Mouse (Mus musculus): ENCODE data around the gene Acrbp.
"Not testable (repeated sequence)": the region's sequence is repeated elsewhere in the genome, so short reads cannot be mapped to it uniquely, and the experiment has no call there.

Acrbp gene

DNA sequence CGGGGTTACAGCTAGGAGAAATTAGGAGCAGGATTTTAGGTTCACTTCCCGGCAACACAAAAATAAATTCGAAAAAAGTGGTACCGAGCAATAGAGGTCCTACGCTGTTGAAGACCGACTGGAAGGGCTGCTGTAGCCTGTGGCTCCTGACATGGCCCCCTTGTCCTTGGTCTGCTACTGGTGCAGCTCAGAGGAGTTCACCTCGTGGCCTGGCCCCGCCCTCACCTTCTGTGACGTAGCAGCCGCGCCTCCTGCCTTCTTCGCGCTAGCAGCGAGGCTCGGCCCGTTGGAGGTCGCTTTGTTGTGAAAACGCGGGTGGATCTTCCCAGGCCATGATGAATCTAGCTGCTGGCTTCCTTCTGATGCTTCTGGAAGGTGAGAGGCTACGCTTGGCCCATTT is at the start of gene Acrbp:
TSS of gene Acrbp (plus strand) at position 12 of the 400 bp plus-strand sequence.
- no peak for DNase-seq (ENCODE audit: low spot score in 2 of 2)

- DNase-seq (ENCODE audit: low spot score in 2 of 2), result no peak
Measured at GRCm38 (mm10) chr6:125003706-125004105, 45.8 kb upstream of the Acrbp start.

DNA sequence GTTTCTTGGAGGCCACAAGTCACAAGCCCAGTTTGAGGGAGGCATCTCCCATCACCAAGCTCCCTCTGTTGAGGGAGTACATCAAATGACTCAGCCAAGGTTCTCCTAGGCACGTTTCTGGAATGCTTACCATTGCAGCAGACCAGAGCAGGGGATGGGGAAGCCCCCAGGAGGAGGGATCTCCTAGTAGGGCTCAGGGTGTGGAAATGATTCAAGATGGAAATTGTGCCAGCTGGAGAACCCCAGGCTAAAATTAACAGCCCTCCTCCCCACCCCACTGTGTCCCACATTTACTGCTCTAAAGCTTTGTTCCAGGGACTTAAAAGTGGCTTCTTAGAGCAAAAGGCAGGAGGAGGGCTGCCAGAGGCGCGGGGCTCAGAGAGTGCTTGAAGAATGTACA is 44.4 kb upstream of the Acrbp start:
- DNase-seq (ENCODE audit: low spot score in 2 of 2), result no peak

- DNase-seq (ENCODE audit: low spot score in 2 of 2), result no peak
Measured at GRCm38 (mm10) chr6:125008060-125008459, 41.4 kb upstream of the Acrbp start.

- DNase-seq (ENCODE audit: low spot score in 2 of 2), result peak; percentile 99 to 100
Measured at GRCm38 (mm10) chr6:125008586-125009128, 40.8 kb upstream of the Acrbp start.

- DNase-seq (ENCODE audit: low spot score in 2 of 2), result no peak
Measured at GRCm38 (mm10) chr6:125009129-125009180, 40.5 kb upstream of the Acrbp start, which contains the start of gene Zfp384. Zfp384 (plus strand) TSS chr6:125009145.

DNA sequence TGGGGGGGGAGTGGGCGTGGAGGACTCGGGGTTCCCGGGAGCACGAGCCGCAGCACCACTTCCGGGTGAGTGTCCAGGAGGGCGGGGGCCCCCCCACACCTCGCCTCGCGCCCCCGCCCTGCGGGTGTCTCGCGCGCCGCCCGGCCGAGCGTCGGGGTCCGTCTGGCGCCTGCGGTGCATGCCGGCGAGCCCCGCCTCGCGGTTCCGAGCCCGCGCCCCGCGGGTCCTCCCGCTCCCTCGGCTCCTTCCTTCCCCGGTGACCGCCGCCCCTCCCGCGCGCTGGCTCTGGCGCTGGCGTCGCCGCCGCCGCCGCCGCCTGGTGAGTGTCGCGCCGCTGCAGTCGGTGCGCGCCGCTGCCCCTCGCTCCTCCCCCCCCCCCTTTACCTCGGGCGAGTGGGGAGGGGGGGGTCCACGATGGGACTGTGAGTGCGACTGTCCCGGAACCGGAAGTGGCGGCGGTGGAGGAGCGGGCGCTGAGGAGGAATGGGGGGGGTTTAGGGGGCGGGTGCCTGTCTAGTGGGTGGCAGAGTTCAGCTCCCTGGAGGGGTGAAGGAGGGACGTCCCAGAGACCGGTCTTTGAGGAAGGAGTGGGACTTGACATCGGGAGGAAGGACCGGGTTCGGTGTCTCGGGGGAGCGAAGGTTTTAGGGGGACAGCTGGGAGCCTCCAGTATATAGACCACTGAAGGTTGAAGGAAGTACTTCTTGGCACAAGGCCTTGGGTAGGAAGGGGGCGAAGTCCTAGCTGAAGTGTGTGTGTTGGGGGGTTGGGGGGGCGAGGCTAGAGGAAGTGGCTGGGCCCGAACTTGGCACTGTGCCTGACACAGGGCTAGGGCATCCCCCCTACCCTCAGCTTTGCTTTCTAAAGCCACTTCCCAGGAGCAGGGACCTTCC is 40.1 kb upstream of the Acrbp start:
- peak; percentile 89 for DNase-seq (ENCODE audit: low spot score in 2 of 2)

DNA sequence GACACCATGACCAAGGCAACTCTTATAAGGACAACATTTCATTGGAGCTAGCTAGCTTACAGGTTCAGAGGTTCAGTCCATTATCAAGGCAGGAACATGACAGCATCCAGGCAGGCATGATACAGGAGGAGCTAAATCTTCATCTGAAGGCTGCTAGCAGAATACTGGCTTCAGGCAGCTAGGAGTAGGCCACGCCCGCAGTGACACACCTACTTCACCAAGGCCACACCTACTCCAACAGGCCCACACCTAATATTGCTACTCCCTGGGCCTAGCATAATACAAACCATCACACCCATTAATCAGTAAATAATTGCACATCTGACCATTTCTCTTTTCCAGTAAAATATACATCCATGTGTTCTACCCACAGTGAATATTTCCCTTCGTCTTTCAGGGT is 31.8 kb upstream of the Acrbp start:
- DNase-seq (ENCODE audit: low spot score in 2 of 2), result no peak

DNA sequence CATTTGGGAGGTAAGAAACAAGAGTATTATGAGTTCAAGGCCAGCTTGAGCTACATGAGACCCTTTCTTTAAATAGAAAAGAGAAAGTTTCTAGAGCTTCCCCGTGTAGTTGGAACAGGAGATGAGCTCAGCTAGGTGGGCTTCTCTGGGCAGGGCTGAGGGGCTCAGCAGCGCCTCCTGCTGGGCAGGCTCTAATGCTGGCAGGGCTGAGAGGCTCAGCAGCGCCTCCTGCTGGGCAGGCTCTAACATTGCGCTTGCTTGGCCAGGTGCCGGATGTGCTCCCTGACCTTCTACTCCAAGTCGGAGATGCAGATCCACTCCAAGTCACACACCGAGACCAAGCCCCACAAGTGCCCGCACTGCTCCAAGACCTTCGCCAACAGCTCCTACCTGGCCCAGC is 19.0 kb upstream of the Acrbp start:
- DNase-seq (ENCODE audit: low spot score in 2 of 2), result not testable (repeated sequence)

GRCm38 (mm10) chr6:125031604-125032003 is 17.9 kb upstream of the Acrbp start:
- no peak for DNase-seq (ENCODE audit: low spot score in 2 of 2)

DNA sequence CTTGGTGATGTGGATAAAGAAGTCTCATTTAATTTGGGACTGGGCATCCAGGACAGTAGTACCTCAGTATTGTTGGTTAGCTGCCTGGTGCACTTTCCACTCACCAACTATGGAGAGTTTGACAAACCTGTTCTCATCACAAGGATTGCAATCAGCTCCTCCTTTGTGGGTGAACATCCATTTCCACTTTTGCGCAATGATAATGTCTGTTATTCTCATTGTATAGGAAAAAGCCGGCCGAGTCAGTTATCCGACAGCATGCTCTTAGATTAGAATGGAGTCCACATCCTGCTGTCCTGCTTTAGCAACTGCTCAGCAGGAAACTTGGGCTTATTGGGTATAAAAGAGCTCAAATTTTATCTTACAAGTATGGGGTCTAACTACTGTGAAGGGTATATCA is 10.8 kb upstream of the Acrbp start:
- DNase-seq (ENCODE audit: low spot score in 2 of 2), result no peak

GRCm38 (mm10) chr6:125039131-125039530 is 10.4 kb upstream of the Acrbp start:
- no peak for DNase-seq (ENCODE audit: low spot score in 2 of 2)

- peak; percentile 95 to 97 for DNase-seq (ENCODE audit: low spot score in 2 of 2)
Measured at GRCm38 (mm10) chr6:125039533-125040153, 9.8 kb upstream of the Acrbp start, which contains the start of gene Ing4. Ing4 (plus strand) TSS chr6:125039760.

DNA sequence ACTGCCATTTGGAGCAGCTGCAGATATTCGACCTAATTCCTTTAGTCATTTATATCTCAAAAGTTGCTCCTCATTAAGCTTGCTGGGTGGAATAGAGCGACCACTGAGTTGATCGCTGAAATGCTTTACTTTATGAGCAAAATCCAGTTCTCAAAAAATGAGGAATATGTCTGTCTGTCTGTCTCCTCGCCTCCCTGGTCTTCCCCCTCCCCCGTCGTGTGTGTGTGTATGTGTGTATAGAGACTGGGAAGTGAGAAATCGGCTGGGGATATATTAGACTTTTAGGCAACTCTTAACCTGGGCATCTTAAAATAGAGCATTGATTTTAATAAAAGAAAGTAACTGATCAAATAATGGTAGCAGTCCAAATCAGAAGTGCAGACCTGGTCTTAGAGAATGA is 9.3 kb upstream of the Acrbp start:
- no peak for DNase-seq (ENCODE audit: low spot score in 2 of 2)

GRCm38 (mm10) chr6:125041047-125041446 is 8.4 kb upstream of the Acrbp start:
- no peak for DNase-seq (ENCODE audit: low spot score in 2 of 2)

DNA sequence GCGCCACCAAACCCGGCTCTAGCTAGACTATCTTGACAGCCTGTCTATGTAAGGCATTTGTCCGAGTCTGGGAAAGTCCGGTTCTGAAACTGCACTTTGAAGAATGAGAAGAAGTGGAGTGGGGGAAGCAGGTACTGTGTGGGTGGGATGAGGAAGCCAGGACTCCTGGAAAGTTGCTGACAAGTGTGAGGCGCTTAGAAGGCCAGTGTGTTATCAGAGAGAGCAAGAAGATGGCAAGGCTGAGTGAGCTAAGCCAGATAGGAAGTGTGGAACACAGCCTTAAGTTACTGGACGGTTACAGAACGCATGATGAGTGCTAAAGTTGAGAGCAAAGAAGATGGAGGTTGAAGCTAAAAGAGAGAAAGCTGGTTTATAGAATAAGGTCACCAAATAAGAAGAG is 7.4 kb upstream of the Acrbp start:
- no peak for DNase-seq (ENCODE audit: low spot score in 2 of 2)

- peak; percentile 81 to 90 for DNase-seq (ENCODE audit: low spot score in 2 of 2)
Measured at GRCm38 (mm10) chr6:125046691-125047090, 2.8 kb upstream of the Acrbp start.

- no peak for DNase-seq (ENCODE audit: low spot score in 2 of 2)
Measured at GRCm38 (mm10) chr6:125051237-125051636, 1.7 kb downstream of the Acrbp start.

- DNase-seq (ENCODE audit: low spot score in 2 of 2), result no peak
Measured at GRCm38 (mm10) chr6:125061493-125061892, 12.0 kb downstream of the Acrbp start.

DNA sequence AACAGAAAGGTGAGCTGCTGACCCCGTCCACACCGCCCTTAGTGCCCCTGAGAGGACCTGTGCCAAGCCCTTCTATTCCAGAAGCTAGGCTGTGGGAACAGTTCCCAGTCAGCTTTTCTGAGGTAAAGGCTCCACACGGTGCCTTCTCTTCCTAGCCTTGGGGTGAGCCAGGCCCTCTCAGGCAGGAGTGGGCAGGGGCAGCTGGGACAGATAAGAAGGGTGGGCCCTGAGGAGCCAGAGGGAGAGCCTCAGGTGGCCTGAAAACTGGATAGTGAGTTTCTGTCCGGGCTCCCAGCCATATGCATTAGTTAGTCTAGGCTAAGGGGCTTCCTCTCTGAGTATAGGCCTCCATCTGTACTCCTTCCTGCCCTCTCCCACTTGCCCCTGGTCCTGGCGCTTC is 13.0 kb downstream of the Acrbp start:
- DNase-seq (ENCODE audit: low spot score in 2 of 2), result no peak

- no peak for DNase-seq (ENCODE audit: low spot score in 2 of 2)
Measured at GRCm38 (mm10) chr6:125063906-125064305, 14.4 kb downstream of the Acrbp start.

DNA sequence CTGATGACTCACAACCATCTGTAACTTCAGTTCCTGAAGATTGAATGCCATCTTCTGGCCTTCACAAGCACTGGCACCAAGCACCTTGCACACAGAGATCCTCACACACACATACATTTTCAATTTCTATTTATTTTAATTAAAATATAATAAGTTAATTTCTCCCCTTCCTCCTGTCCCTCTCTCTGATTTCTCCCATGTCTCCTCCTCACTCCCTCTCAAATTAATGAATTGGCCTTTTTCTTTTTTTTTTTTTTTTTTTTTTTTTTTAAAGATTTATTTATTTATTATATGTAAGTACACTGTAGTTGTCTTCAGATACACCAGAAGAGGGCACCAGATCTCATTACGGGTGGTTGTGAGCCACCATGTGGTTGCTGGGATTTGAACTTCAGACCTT is 15.7 kb downstream of the Acrbp start:
- DNase-seq (ENCODE audit: low spot score in 2 of 2), result not testable (repeated sequence)

GRCm38 (mm10) chr6:125067571-125067995 is 18.1 kb downstream of the Acrbp start, which contains the start of gene Lpar5:
Lpar5 (plus strand) TSS chr6:125067920.
- DNase-seq (ENCODE audit: low spot score in 2 of 2), result no peak

Measured in right cerebral cortex, postnatal 10 days (tissue).